Mouse (Mus musculus) midbrain, embryonic 11.5 days (tissue): ENCODE results near the gene Cav2. TPM values are rescaled to one million over a fixed set of nuclear protein-coding genes. Genes with fewer than 3 reads are reported as not detected.
A peak's percentile ranks its signal among the peaks of the same experiment; 100 is the strongest.

ENCODE experiments used
- ATAC-seq: fragments of 200-750 bp; cut with Nextera tagmentation; 2 replicates; pipeline ENCODE4 v1.8.0; 2017; ENCODE audit warnings: moderate TSS enrichment, moderate library complexity; ENCODE audit not compliant: low FRiP score
- DNase-seq: peaks from one replicate; pipeline ENCODE4 v3.0.0; 2015; ENCODE audit warnings: low spot score; ENCODE audit errors: missing footprints
- H3K27ac ChIP-seq: fragments of 300-500 bp; sonication (generic); 2 replicates; pipeline ENCODE4 v1.5.1; 2014; ENCODE audit warnings: low read depth, low read length
- H3K27me3 ChIP-seq: fragments of 300-500 bp; sonication (generic); 2 replicates; pipeline ENCODE4 v1.6.1; 2014; ENCODE audit warnings: mild to moderate bottlenecking, low read length, moderate library complexity, mixed read lengths; ENCODE audit not compliant: control insufficient read depth, insufficient read depth
- H3K36me3 ChIP-seq: fragments of 300-500 bp; sonication (generic); 2 replicates; pipeline ENCODE4 v1.6.1; 2014; ENCODE audit warnings: mild to moderate bottlenecking, low read length, moderate library complexity, mixed read lengths; ENCODE audit not compliant: control insufficient read depth, insufficient read depth
- H3K4me1 ChIP-seq: fragments of 300-500 bp; sonication (generic); 2 replicates; pipeline ENCODE4 v1.6.1; 2014; ENCODE audit warnings: low read length; ENCODE audit not compliant: control insufficient read depth, insufficient read depth
- H3K4me2 ChIP-seq: fragments of 300-500 bp; sonication (generic); 2 replicates; pipeline ENCODE4 v1.6.1; 2014; ENCODE audit warnings: mild to moderate bottlenecking, moderate library complexity
- H3K4me3 ChIP-seq: fragments of 300-500 bp; sonication (generic); 2 replicates; pipeline ENCODE4 v1.5.1; 2014; ENCODE audit warnings: low read depth, low read length
- H3K9ac ChIP-seq: fragments of 300-500 bp; sonication (generic); 2 replicates; pipeline ENCODE4 v1.6.1; 2014; ENCODE audit warnings: low read length
- H3K9me3 ChIP-seq: fragments of 300-500 bp; sonication (generic); 2 replicates; pipeline ENCODE4 v1.6.1; 2016; ENCODE audit warnings: low read length; ENCODE audit not compliant: control insufficient read depth
- WGBS: fragments of 180-500 bp; shearing (Covaris S2); extraction: QIAGEN DNeasy Blood & Tissue Kit; methylation state at CpG from one replicate; pipeline ENCODE4 v1.1.7; 2014; 5-methylcytosine and 5-hydroxymethylcytosine counted together
- polyA plus RNA-seq: library from polyadenylated mRNA; unstranded; fragments of >200 nt; fragmentation: Nextera tagmentation; extraction: Ambion mirVana; gene quantifications from 2 replicates; pipeline ENCODE4 v1.2.1, GENCODE M21; 2014

The Cav2 gene
- polyA plus RNA-seq, 1 experiment from 2014 or later = 6.2 TPM

- peaks cover 2% of the 10 kb centered on the region for H3K27me3 ChIP-seq
- DNase-seq (peak; percentile 97), ATAC-seq (peak; percentile 78)
- peak within 1 kb of the TSS; percentile 85 for H3K4me2 ChIP-seq
- H3K36me3 ChIP-seq = no peaks in the 10 kb centered on the region
- 1% methylated on average over 26 of the region's 26 CpGs for WGBS
- peak within 1 kb of the TSS; percentile 42 for H3K4me3 ChIP-seq
- no peaks in the 10 kb centered on the region for H3K9me3 ChIP-seq
- H3K9ac ChIP-seq = peak within 1 kb of the TSS; percentile 49
- no peak within 1 kb of the TSS for H3K27ac ChIP-seq
- peaks cover 9% of the 10 kb centered on the region for H3K4me1 ChIP-seq
Measured at GRCm38 (mm10) chr6:17305954-17306601, 25.1 kb downstream of the Cav2 start, which contains the start of gene Cav1. Gene Cav1, plus strand, starts transcription at chr6:17306335.

- Histone ChIP-seq H3K4me1 (peaks cover 9% of the 10 kb centered on the region), H3K9me3 (no peaks in the 10 kb centered on the region), H3K4me3 (peak overlapping the region; percentile 42), H3K36me3 (no peaks in the 10 kb centered on the region), H3K27ac (no peak overlapping the region), H3K27me3 (peaks cover 2% of the 10 kb centered on the region), H3K9ac (peak overlapping the region; percentile 49), H3K4me2 (peak overlapping the region; percentile 85)
- DNase-seq (peak; percentile 92), ATAC-seq (peak; percentile 58)
- WGBS = under 1% methylated on average over 19 of the region's 19 CpGs
Measured at GRCm38 (mm10) chr6:17306602-17307325, 25.8 kb downstream of the Cav2 start.

GRCm38 (mm10) chr6:17307461-17308115 is 26.6 kb downstream of the Cav2 start:
- H3K27me3 ChIP-seq = peaks cover 2% of the 10 kb centered on the region
- H3K36me3 ChIP-seq = no peaks in the 10 kb centered on the region
- WGBS = 1% methylated on average over 31 of the region's 31 CpGs
- no peak overlapping the region for H3K27ac ChIP-seq
- DNase-seq (peak; percentile 97), ATAC-seq (peak; percentile 92)
- H3K9me3 ChIP-seq = no peaks in the 10 kb centered on the region
- H3K9ac ChIP-seq = peak overlapping the region; percentile 24; the same call in 1 of the 2 replicates
- peak overlapping the region; percentile 85 for H3K4me2 ChIP-seq
- peaks cover 9% of the 10 kb centered on the region for H3K4me1 ChIP-seq
- peak overlapping the region; percentile 42 for H3K4me3 ChIP-seq

GRCm38 (mm10) chr6:17308661-17309060 is 27.7 kb downstream of the Cav2 start:
- DNase-seq (no peak), ATAC-seq (no peak)
- 33% methylated on average over 2 of the region's 2 CpGs for WGBS
- H3K4me3 ChIP-seq = no peak overlapping the region
- no peaks in the 10 kb centered on the region for H3K36me3 ChIP-seq
- H3K4me1 ChIP-seq = peaks cover 9% of the 10 kb centered on the region
- no peak overlapping the region for H3K4me2 ChIP-seq
- H3K9ac ChIP-seq = no peak overlapping the region
- no peak overlapping the region for H3K27ac ChIP-seq
- no peaks in the 10 kb centered on the region for H3K9me3 ChIP-seq
- peaks cover 2% of the 10 kb centered on the region for H3K27me3 ChIP-seq

- Histone ChIP-seq H3K27ac (no peak overlapping the region), H3K4me2 (no peak overlapping the region), H3K9me3 (no peaks in the 10 kb centered on the region), H3K36me3 (no peaks in the 10 kb centered on the region), H3K4me1 (peaks cover 9% of the 10 kb centered on the region), H3K9ac (no peak overlapping the region), H3K27me3 (peaks cover 2% of the 10 kb centered on the region), H3K4me3 (no peak overlapping the region)
- DNase-seq (peak; percentile 21), ATAC-seq (no peak)
- WGBS = 80% methylated on average over 2 of the region's 2 CpGs
Measured at GRCm38 (mm10) chr6:17309260-17309659, 28.3 kb downstream of the Cav2 start.

GRCm38 (mm10) chr6:17314241-17314640 is 33.3 kb downstream of the Cav2 start:
- H3K9me3 ChIP-seq = no peaks in the 10 kb centered on the region
- ATAC-seq = no peak
- H3K27me3 ChIP-seq = no peaks in the 10 kb centered on the region
- peak; percentile 47 for DNase-seq
- H3K4me2 ChIP-seq = no peak overlapping the region
- WGBS = 89% methylated on average over 2 of the region's 2 CpGs
- H3K36me3 ChIP-seq = no peaks in the 10 kb centered on the region
- H3K27ac ChIP-seq = no peak overlapping the region
- H3K9ac ChIP-seq = no peak overlapping the region
- H3K4me1 ChIP-seq = no peaks in the 10 kb centered on the region
- H3K4me3 ChIP-seq = no peak overlapping the region

- no peak for DNase-seq
Measured at GRCm38 (mm10) chr6:17314659-17315616, 34.0 kb downstream of the Cav2 start.

GRCm38 (mm10) chr6:17316294-17317166 is 35.5 kb downstream of the Cav2 start:
- 78% methylated on average over 15 of the region's 15 CpGs for WGBS
- Histone ChIP-seq H3K9me3 (no peaks in the 10 kb centered on the region), H3K9ac (no peak overlapping the region), H3K4me3 (no peak overlapping the region), H3K27me3 (no peaks in the 10 kb centered on the region), H3K36me3 (no peaks in the 10 kb centered on the region), H3K4me1 (no peaks in the 10 kb centered on the region), H3K4me2 (no peak overlapping the region), H3K27ac (no peak overlapping the region)
- ATAC-seq (no peak), DNase-seq (peak; percentile 64)

More at GRCm38 (mm10) chr6:17314659-17315616, 34.0 kb downstream of the Cav2 start:
- H3K27me3 ChIP-seq = no peaks in the 10 kb centered on the region
- no peak overlapping the region for H3K4me2 ChIP-seq
- no peak overlapping the region for H3K9ac ChIP-seq
- WGBS = 89% methylated on average over 5 of the region's 5 CpGs
- no peak overlapping the region for H3K4me3 ChIP-seq
- no peaks in the 10 kb centered on the region for H3K4me1 ChIP-seq
- no peak for ATAC-seq
- no peak overlapping the region for H3K27ac ChIP-seq
- no peaks in the 10 kb centered on the region for H3K9me3 ChIP-seq
- no peaks in the 10 kb centered on the region for H3K36me3 ChIP-seq
